Mouse (Mus musculus): ENCODE results near the gene Slc12a5. TPM values are rescaled to one million over a fixed set of nuclear protein-coding genes. Genes with fewer than 3 reads are reported as not detected.

The Slc12a5 gene
- polyA plus RNA-seq (2012; rRNA removed; ENCODE audit: low replicate concordance): 3.0 TPM in 2 replicates

GRCm38 (mm10) chr2:164960716-164961441, at the start of gene Slc12a5:
Slc12a5 (plus strand) TSS chr2:164960802.

GRCm38 (mm10) chr2:164911086-164912048, 49.2 kb upstream of the Slc12a5 start, which contains the start of gene Zfp335:
Zfp335 (minus strand) TSS chr2:164911757.

GRCm38 (mm10) chr2:164940140-164940830, 20.3 kb upstream of the Slc12a5 start, which contains the start of gene Mmp9:
Mmp9 (plus strand) TSS chr2:164940780.

GRCm38 (mm10) chr2:165034131-165035057, 73.8 kb downstream of the Slc12a5 start, which contains the start of gene Ncoa5:
Ncoa5 (minus strand) TSS chr2:165034867.

Other genes starting within 250 kb of the Slc12a5 start
- gene Spint5, start 245.5 kb upstream of the Slc12a5 start, polyA plus RNA-seq (2012; rRNA removed; ENCODE audit: low replicate concordance): not detected in 2 replicates
- 0.87 and 2.8 TPM in 2 replicates for gene Wfdc3, start 214.9 kb upstream of the Slc12a5 start, polyA plus RNA-seq (2012; rRNA removed; ENCODE audit: low replicate concordance)
- 13.4 and 63.8 TPM in 2 replicates for gene Dnttip1, start 214.8 kb upstream of the Slc12a5 start, polyA plus RNA-seq (2012; rRNA removed; ENCODE audit: low replicate concordance)
- 14.8 and 17.3 TPM in 2 replicates for gene Ube2c, start 190.9 kb upstream of the Slc12a5 start, polyA plus RNA-seq (2012; rRNA removed; ENCODE audit: low replicate concordance)
- 2.1 and 1,412 TPM in 2 replicates for gene Tnnc2, start 180.8 kb upstream of the Slc12a5 start, polyA plus RNA-seq (2012; rRNA removed; ENCODE audit: low replicate concordance)
- 32.9 and 57.5 TPM in 2 replicates for gene Snx21, start 175.0 kb upstream of the Slc12a5 start, polyA plus RNA-seq (2012; rRNA removed; ENCODE audit: low replicate concordance)
- gene Acot8, start 155.9 kb upstream of the Slc12a5 start, polyA plus RNA-seq (2012; rRNA removed; ENCODE audit: low replicate concordance): 36.3 and 58.2 TPM in 2 replicates
- gene Zswim3, start 155.7 kb upstream of the Slc12a5 start, polyA plus RNA-seq (2012; rRNA removed; ENCODE audit: low replicate concordance): 2.7 and 4.5 TPM in 2 replicates
- 14.4 and 16.0 TPM in 2 replicates for gene Zswim1, start 138.1 kb upstream of the Slc12a5 start, polyA plus RNA-seq (2012; rRNA removed; ENCODE audit: low replicate concordance)
- gene Spata25, start 132.3 kb upstream of the Slc12a5 start, polyA plus RNA-seq (2012; rRNA removed; ENCODE audit: low replicate concordance): 0.22 TPM in 1 of 2 replicates, not detected in the other
- 329 and 398 TPM in 2 replicates for gene Ctsa, start 127.9 kb upstream of the Slc12a5 start, polyA plus RNA-seq (2012; rRNA removed; ENCODE audit: low replicate concordance)
- 11.2 and 17.7 TPM in 2 replicates for gene Neurl2, start 127.3 kb upstream of the Slc12a5 start, polyA plus RNA-seq (2012; rRNA removed; ENCODE audit: low replicate concordance)
- 327 and 423 TPM in 2 replicates for gene Pltp, start 103.1 kb upstream of the Slc12a5 start, polyA plus RNA-seq (2012; rRNA removed; ENCODE audit: low replicate concordance)
- gene Pcif1, start 81.5 kb upstream of the Slc12a5 start, polyA plus RNA-seq (2012; rRNA removed; ENCODE audit: low replicate concordance): 28.2 and 59.8 TPM in 2 replicates
- 33.2 and 49.0 TPM in 2 replicates for gene Zfp335, start 49.0 kb upstream of the Slc12a5 start, polyA plus RNA-seq (2012; rRNA removed; ENCODE audit: low replicate concordance)
- gene Mmp9, start 20.0 kb upstream of the Slc12a5 start, polyA plus RNA-seq (2012; rRNA removed; ENCODE audit: low replicate concordance): 21.9 and 24.5 TPM in 2 replicates
- gene Ncoa5, start 74.1 kb downstream of the Slc12a5 start, polyA plus RNA-seq (2012; rRNA removed; ENCODE audit: low replicate concordance): 25.4 and 29.5 TPM in 2 replicates
- 31.3 and 45.3 TPM in 2 replicates for gene Cd40, start 94.8 kb downstream of the Slc12a5 start, polyA plus RNA-seq (2012; rRNA removed; ENCODE audit: low replicate concordance)
- not detected in 2 replicates for gene 1700025C18Rik, start 129.9 kb downstream of the Slc12a5 start, polyA plus RNA-seq (2012; rRNA removed; ENCODE audit: low replicate concordance)

Data from mammary gland, adult 2 months (tissue).